Mouse (Mus musculus) cortical plate, adult 2 months (tissue): ENCODE results near the gene Plek2.

Source experiments
- CTCF ChIP-seq: fragments of 200-500 bp; IDR thresholded peaks from 2 replicates; pipeline ENCODE4 v1.5.1; 2011; ENCODE audit warnings: mild to moderate bottlenecking, control low read depth, low read length; ENCODE audit not compliant: insufficient read depth; ENCODE audit errors: extremely low read depth
- POLR2A ChIP-seq: fragments of 200-500 bp; IDR thresholded peaks from 2 replicates; pipeline ENCODE4 v1.6.1; 2011; ENCODE audit warnings: mild to moderate bottlenecking, low read length, control low read depth; ENCODE audit not compliant: insufficient read depth; ENCODE audit errors: extremely low read depth

DNA sequence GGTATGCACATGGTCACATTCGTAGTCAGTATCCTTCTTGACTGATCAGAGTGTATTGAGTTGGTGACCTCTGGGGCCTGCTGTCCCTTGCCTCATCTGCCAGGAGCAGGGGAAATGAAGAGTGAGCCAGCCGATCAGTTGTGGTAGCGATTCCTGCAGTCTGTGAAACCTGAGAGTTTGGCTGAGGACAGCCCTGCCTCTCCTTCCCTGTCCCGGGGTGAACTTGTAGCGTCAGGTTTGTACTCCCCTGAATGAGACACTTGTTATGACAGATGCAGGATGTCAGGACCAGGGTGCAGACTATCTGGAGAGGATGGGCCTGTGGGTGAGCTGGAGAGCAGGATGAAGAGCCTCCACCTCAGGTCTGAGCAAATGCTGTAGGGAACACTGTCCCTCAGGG lies 40.9 kb upstream of the Plek2 start:
- no peak for TF ChIP-seq CTCF
- TF ChIP-seq POLR2A, result no peak
